Mouse (Mus musculus): Measurements from ENCODE around the gene Olfr222. TPM values are rescaled to one million over a fixed set of nuclear protein-coding genes. Genes with fewer than 3 reads are reported as not detected.

Olfr222 gene
- not detected for total RNA-seq (2023)

DNA sequence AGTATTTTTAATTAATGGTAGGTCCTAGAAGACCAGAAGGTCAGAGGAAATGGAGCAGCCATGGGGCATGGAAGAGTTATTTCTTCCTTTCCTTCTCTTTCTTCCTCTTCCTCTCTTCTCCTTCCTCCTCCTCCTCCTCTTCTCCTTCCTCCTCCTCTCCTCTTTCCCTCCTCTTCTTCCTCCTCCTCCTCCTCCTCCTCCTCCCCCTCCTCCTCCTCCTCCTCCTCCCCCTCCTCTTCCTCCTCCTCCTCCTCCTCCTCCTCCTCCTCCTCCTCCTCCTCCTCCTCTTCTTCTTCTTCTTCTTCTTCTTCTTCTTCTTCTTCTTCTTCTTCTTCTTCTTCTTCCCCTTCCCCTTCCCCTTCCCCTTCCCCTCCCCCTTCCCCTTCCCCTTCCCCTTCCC is at the start of gene Olfr222:
Gene Olfr222, minus strand, starts transcription at position 101 of the 400 bp plus-strand sequence.

DNA sequence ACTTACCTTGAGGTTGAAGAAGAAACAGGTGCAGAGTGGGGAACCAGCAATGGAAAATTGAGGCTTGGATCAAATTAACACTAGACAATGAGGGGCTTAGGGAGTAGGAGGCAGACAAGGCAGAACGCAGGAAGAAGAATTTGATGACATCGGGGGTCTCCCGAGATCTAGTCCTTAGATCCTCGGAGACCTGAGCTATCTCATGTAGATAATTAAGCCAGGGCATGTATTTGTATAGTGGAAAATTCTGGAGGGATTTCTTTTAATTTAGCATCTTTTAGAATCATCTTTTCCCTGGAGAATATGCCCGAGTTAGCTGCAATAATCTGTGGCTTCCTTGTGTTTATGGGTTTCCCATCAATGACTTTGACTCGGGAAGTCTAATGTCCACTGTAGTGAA is 17.2 kb upstream of the Olfr222 start, which contains the start of gene Olfr223:
Gene Olfr223, minus strand, starts transcription at position 101 of the 400 bp plus-strand sequence.

GRCm38 (mm10) chr11:59541324-59541723 is 34.7 kb downstream of the Olfr222 start, which contains the start of gene Nlrp3:
TSS of gene Nlrp3 (plus strand) at chr11:59541568.

DNA sequence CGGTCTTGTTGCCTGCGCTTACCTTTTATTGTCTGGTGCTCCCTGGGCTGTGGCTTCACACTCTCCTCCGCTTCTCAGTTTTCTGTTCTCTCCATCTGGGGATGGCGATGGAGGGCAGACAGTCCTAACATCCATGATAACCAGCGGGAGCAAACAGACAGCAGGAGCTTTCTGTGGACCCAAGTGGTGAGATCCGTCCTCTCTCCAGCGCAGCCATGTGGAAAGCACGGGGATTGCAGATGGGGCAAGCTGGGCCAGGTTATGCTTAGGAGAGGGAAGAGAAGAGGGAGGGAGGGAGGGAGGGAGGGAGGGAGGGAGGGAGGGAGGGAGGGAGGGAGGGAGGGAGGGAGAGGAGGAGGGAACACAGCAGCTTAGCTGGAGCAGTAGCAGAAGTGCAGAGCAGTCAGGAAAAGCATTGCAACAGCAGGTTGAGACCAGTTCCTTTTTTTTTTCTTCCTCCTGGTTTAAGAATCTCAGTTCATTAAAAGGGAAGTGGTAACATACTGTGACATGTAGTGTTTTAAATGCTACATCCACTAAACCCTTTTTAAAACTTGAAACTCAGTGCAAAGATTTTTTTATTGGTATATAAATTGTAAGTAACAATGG is 49.5 kb downstream of the Olfr222 start, which contains the start of gene Zkscan17:
Gene Zkscan17, minus strand, starts transcription at position 280 of the 609 bp plus-strand sequence.

Other genes starting within 250 kb of the Olfr222 start
- gene Prss38, start 200.6 kb downstream of the Olfr222 start, total RNA-seq (2023), result not detected
- 9.6 TPM for gene Jmjd4, start 126.2 kb downstream of the Olfr222 start, total RNA-seq (2023)
- gene Snap47, start 125.0 kb downstream of the Olfr222 start, total RNA-seq (2023), result 19.1 TPM
- gene Zfp867, start 103.8 kb downstream of the Olfr222 start, total RNA-seq (2023), result 3.0 TPM
- gene Zkscan17, start 49.5 kb downstream of the Olfr222 start, total RNA-seq (2023), result 22.6 TPM
- 3.3 TPM for gene Nlrp3, start 34.7 kb downstream of the Olfr222 start, total RNA-seq (2023)
- gene Olfr223, start 17.1 kb upstream of the Olfr222 start, total RNA-seq (2023), result not detected
- 81.0 TPM for gene Mprip, start 85.1 kb upstream of the Olfr222 start, total RNA-seq (2023)
- gene Pld6, start 211.4 kb upstream of the Olfr222 start, total RNA-seq (2023), result 0.62 TPM
- 83.9 TPM for gene Flcn, start 233.8 kb upstream of the Olfr222 start, total RNA-seq (2023)